Mouse (Mus musculus) midbrain, postnatal 0 days (tissue): ENCODE measurements around the gene Dgkk. TPM values are rescaled to one million over a fixed set of nuclear protein-coding genes. Genes with fewer than 3 reads are reported as not detected.

Experiments
- ATAC-seq: fragments of 200-750 bp; cut with Nextera tagmentation; 2 replicates; pipeline ENCODE4 v1.8.0; 2017; ENCODE audit warnings: moderate number of reproducible peaks, mild to moderate bottlenecking, moderate TSS enrichment, moderate library complexity; ENCODE audit not compliant: low FRiP score
- DNase-seq: peaks from one replicate; pipeline ENCODE4 v3.0.0-alpha.2; 2015; ENCODE audit warnings: low spot score
- H3K27ac ChIP-seq: fragments of 300-500 bp; sonication (generic); 2 replicates; pipeline ENCODE4 v1.5.1; 2014; ENCODE audit warnings: low read depth, mild to moderate bottlenecking, low read length, mixed read lengths
- H3K27me3 ChIP-seq: fragments of 300-500 bp; sonication (generic); 2 replicates; pipeline ENCODE4 v1.6.1; 2014; ENCODE audit warnings: low read length, control low read depth, mixed read lengths; ENCODE audit not compliant: insufficient read depth
- H3K36me3 ChIP-seq: fragments of 300-500 bp; sonication (generic); 2 replicates; pipeline ENCODE4 v1.6.1; 2014; ENCODE audit warnings: low read length, control low read depth, mixed read lengths; ENCODE audit not compliant: insufficient read depth
- H3K4me1 ChIP-seq: fragments of 300-500 bp; sonication (generic); 2 replicates; pipeline ENCODE4 v1.6.1; 2014; ENCODE audit warnings: mild to moderate bottlenecking, control low read depth, antibody characterized with exemption, low read length, mixed read lengths; ENCODE audit not compliant: insufficient read depth
- H3K4me2 ChIP-seq: fragments of 300-500 bp; sonication (generic); 2 replicates; pipeline ENCODE4 v1.6.1; 2014; ENCODE audit warnings: low read depth, mild to moderate bottlenecking, low read length, mixed read lengths; ENCODE audit not compliant: poor library complexity, severe bottlenecking
- H3K4me3 ChIP-seq: fragments of 300-500 bp; sonication (generic); 2 replicates; pipeline ENCODE4 v1.5.1; 2014; ENCODE audit warnings: low read depth, mild to moderate bottlenecking, low read length, moderate library complexity
- H3K9ac ChIP-seq: fragments of 300-500 bp; sonication (generic); replicated peaks from 2 replicates; pipeline ENCODE4 v1.6.1; 2014; ENCODE audit warnings: mild to moderate bottlenecking, low read length, moderate library complexity, mixed read lengths; ENCODE audit not compliant: poor library complexity, severe bottlenecking
- H3K9me3 ChIP-seq: fragments of 300-500 bp; sonication (generic); 2 replicates; pipeline ENCODE4 v1.6.1; 2016; ENCODE audit warnings: low read length, control low read depth
- CTCF ChIP-seq: IDR thresholded peaks from 2 replicates; pipeline ENCODE4 v1.5.1; 2016; ENCODE audit warnings: antibody characterized with exemption, mild to moderate bottlenecking
- WGBS: fragments of 180-500 bp; shearing (Covaris S2); extraction: QIAGEN DNeasy Blood & Tissue Kit; methylation state at CpG from one replicate; pipeline ENCODE4 v1.1.7; 2014; 5-methylcytosine and 5-hydroxymethylcytosine counted together
- polyA plus RNA-seq: library from polyadenylated mRNA; unstranded; fragments of >200 nt; fragmentation: Nextera tagmentation; extraction: Ambion mirVana; gene quantifications from 2 replicates; pipeline ENCODE4 v1.2.1, GENCODE M21; 2015
- total RNA-seq: library from RNA; depleted of rRNA; stranded (reverse); fragments of >200 nt; gene quantifications from 2 replicates; pipeline ENCODE4 v1.2.3, GENCODE M21; 2014

Gene Dgkk
- total and polyA plus RNA-seq, 2 experiments from 2014 or later = 3.0 to 8.1 TPM

- Histone ChIP-seq H3K9ac (no peak overlapping the region), H3K4me3 (peak overlapping the region; percentile 25), H3K27me3 (no peaks in the 10 kb centered on the region), H3K36me3 (no peaks in the 10 kb centered on the region), H3K4me1 (no peaks in the 10 kb centered on the region), H3K27ac (no peak overlapping the region), H3K9me3 (no peaks in the 10 kb centered on the region), H3K4me2 (peak overlapping the region; percentile 51)
- DNase-seq (no peak), ATAC-seq (0 out of 2 replicates have a peak, but pooled peaks have one; percentile 54)
- TF ChIP-seq CTCF = no peak
- WGBS = 24% methylated on average over 15 of the region's 16 CpGs
Measured at GRCm38 (mm10) chrX:6779969-6780539, 948 bp downstream of the Dgkk start.

GRCm38 (mm10) chrX:6832553-6832952, 53.4 kb downstream of the Dgkk start:
- Histone ChIP-seq H3K9ac (no peak overlapping the region), H3K4me2 (no peak overlapping the region), H3K4me1 (no peaks in the 10 kb centered on the region), H3K36me3 (no peaks in the 10 kb centered on the region), H3K27me3 (no peaks in the 10 kb centered on the region), H3K4me3 (no peak overlapping the region), H3K27ac (no peak overlapping the region), H3K9me3 (no peaks in the 10 kb centered on the region)
- 58% methylated on average over 2 of the region's 2 CpGs for WGBS
- ATAC-seq (no peak), DNase-seq (peak; percentile 2)
- peak; percentile 59 for TF ChIP-seq CTCF

- H3K27ac ChIP-seq = no peak overlapping the region
- no peak overlapping the region for H3K9ac ChIP-seq
- ATAC-seq (no peak), DNase-seq (no peak)
- no peaks in the 10 kb centered on the region for H3K36me3 ChIP-seq
- H3K9me3 ChIP-seq = no peaks in the 10 kb centered on the region
- 45% methylated on average over 3 of the region's 3 CpGs for WGBS
- no peak overlapping the region for H3K4me2 ChIP-seq
- H3K4me3 ChIP-seq = no peak overlapping the region
- no peaks in the 10 kb centered on the region for H3K27me3 ChIP-seq
- TF ChIP-seq CTCF = no peak
- H3K4me1 ChIP-seq = no peaks in the 10 kb centered on the region
Measured at GRCm38 (mm10) chrX:6853466-6853865, 74.4 kb downstream of the Dgkk start.

GRCm38 (mm10) chrX:6854136-6854535, 75.0 kb downstream of the Dgkk start:
- Histone ChIP-seq H3K9ac (no peak overlapping the region), H3K36me3 (no peaks in the 10 kb centered on the region), H3K4me3 (no peak overlapping the region), H3K27ac (no peak overlapping the region), H3K4me2 (no peak overlapping the region), H3K4me1 (no peaks in the 10 kb centered on the region), H3K27me3 (no peaks in the 10 kb centered on the region), H3K9me3 (no peaks in the 10 kb centered on the region)
- 79% methylated on average over 5 of the region's 5 CpGs for WGBS
- no peak for DNase-seq
- no peak for TF ChIP-seq CTCF
- ATAC-seq = no peak

- WGBS = 32% methylated on average over 5 of the region's 5 CpGs
- Histone ChIP-seq H3K4me1 (no peaks in the 10 kb centered on the region), H3K27ac (no peak overlapping the region), H3K4me2 (no peak overlapping the region), H3K9ac (no peak overlapping the region), H3K4me3 (no peak overlapping the region), H3K27me3 (no peaks in the 10 kb centered on the region), H3K36me3 (no peaks in the 10 kb centered on the region), H3K9me3 (no peaks in the 10 kb centered on the region)
- ATAC-seq (no peak), DNase-seq (peak; percentile 28)
- peak; percentile 37 for TF ChIP-seq CTCF
Measured at GRCm38 (mm10) chrX:6893933-6894332, 114.8 kb downstream of the Dgkk start.

- Histone ChIP-seq H3K4me3 (no peak overlapping the region), H3K36me3 (no peaks in the 10 kb centered on the region), H3K4me1 (no peaks in the 10 kb centered on the region), H3K27ac (no peak overlapping the region), H3K4me2 (no peak overlapping the region), H3K9me3 (no peaks in the 10 kb centered on the region), H3K9ac (no peak overlapping the region), H3K27me3 (no peaks in the 10 kb centered on the region)
- no peak for TF ChIP-seq CTCF
- WGBS = 91% methylated on average over 2 of the region's 2 CpGs
- ATAC-seq (no peak), DNase-seq (no peak)
Measured at GRCm38 (mm10) chrX:6911047-6911446, 131.9 kb downstream of the Dgkk start.
